Comparison of ENCODE assay signal across 19 mouse cellular contexts in genomic region chr17:64046557-64046956, GRCm38 (mm10).
"Had no signal": no experiment of that assay in that cellular context is flagged by ENCODE, and none has a peak within 500 bp of the region (broad histone marks: within the 10 kb centered on the region; RNA-seq: fewer than 3 reads in every experiment).

No protein-coding gene starts in this region.

- H3K4me3 ChIP-seq: kidney, embryonic 15.5 days; limb, embryonic 12.5 days; limb, embryonic 15.5 days; midbrain, embryonic 12.5 days; midbrain, embryonic 15.5 days; neural tube, embryonic 12.5 days; neural tube, embryonic 15.5 days had no signal

- H3K27ac ChIP-seq: kidney, embryonic 15.5 days; limb, embryonic 12.5 days; limb, embryonic 15.5 days; liver, embryonic 14.5 days; macrophage; midbrain, embryonic 12.5 days; midbrain, embryonic 15.5 days; neural tube, embryonic 12.5 days; neural tube, embryonic 15.5 days had no signal

- H3K27me3 ChIP-seq: kidney, embryonic 15.5 days; limb, embryonic 12.5 days; limb, embryonic 15.5 days; midbrain, embryonic 12.5 days; midbrain, embryonic 15.5 days; neural tube, embryonic 12.5 days; neural tube, embryonic 15.5 days had no signal

- ATAC-seq: liver, postnatal 0 days; lung, postnatal 0 days; midbrain, embryonic 15.5 days had no signal

- DNase-seq: kidney, adult 8-10 months; kidney, postnatal 10 days; kidney, postnatal 36 days; liver, postnatal 0 days; lung, embryonic 14.5 days; right cerebral cortex, postnatal 25 days; spleen, adult 18-20 months; thymus, adult 18-20 months; thymus, postnatal 36 days had no signal

- H3K4me1 ChIP-seq: kidney, embryonic 15.5 days; limb, embryonic 15.5 days; midbrain, embryonic 15.5 days; neural tube, embryonic 12.5 days; neural tube, embryonic 15.5 days had no signal
